In genomic region chr11:110448131-110448725, GRCm38 (mm10) we compare ENCODE assay signal across 1 mouse cellular context.
A peak's percentile ranks its signal among the peaks of the same experiment; 100 is the strongest.
TF ChIP-seq lines count a peak whose summit lies in the region.

No protein-coding gene starts in this region.

TF ChIP-seq in MEL, 35 proteins besides CTCF, POLR2A, EP300 and RAD21 (continued from another document):
- TF ChIP-seq POLR2AphosphoS2 (IDR thresholded peaks at IDR 0.05; ENCODE audit: low read length) = peak; percentile 54; the same call in 1 of the 2 replicates
- peak; percentile 63 for TF ChIP-seq SIN3A (IDR thresholded peaks at IDR 0.05; ENCODE audit: low read length)
- TF ChIP-seq USF2 (IDR thresholded peaks at IDR 0.05; ENCODE audit: borderline replicate concordance in 1 of 2, insufficient read depth in 1 of 2, low read depth in 1 of 2, low read length in 2 of 2) = no peak
- TF ChIP-seq TCF12 (IDR thresholded peaks at IDR 0.05; ENCODE audit: low read depth, low read length) = peak; percentile 31
- TF ChIP-seq ZNF384 (IDR thresholded peaks at IDR 0.05; ENCODE audit: low read depth, low read length) = no peak
- peak; percentile 60; the same call in 1 of the 2 replicates for TF ChIP-seq HCFC1 (IDR thresholded peaks at IDR 0.05; ENCODE audit: low read depth, low read length)
- TF ChIP-seq MYB (IDR thresholded peaks at IDR 0.05; ENCODE audit: low read depth, low read length) = no peak
- TF ChIP-seq POLR2AphosphoS5 (IDR thresholded peaks at IDR 0.05; ENCODE audit: borderline replicate concordance, low read depth, low read length) = no peak
- TF ChIP-seq ZKSCAN1 (IDR thresholded peaks at IDR 0.05; ENCODE audit: low read depth, low read length) = no peak
